Mouse (Mus musculus): Measurements from ENCODE around the gene Grik4. TPM values are rescaled to one million over a fixed set of nuclear protein-coding genes. Genes with fewer than 3 reads are reported as not detected.
A peak's percentile ranks its signal among the peaks of the same experiment; 100 is the strongest.

Gene Grik4
- polyA plus RNA-seq, 1 experiment from 2014 or later = 0.24 TPM

- Histone ChIP-seq H3K9me3 (replicated peaks; ENCODE audit: control insufficient read depth, low read length) (no peaks in the 10 kb centered on the region; the same call in 1 of the 2 replicates), H3K27me3 (ENCODE audit: control insufficient read depth, insufficient read depth, low read length) (no peaks in the 10 kb centered on the region), H3K4me1 (ENCODE audit: control insufficient read depth, insufficient read depth, low read length) (peaks cover 16% of the 10 kb centered on the region), H3K4me3 (ENCODE audit: low read length) (no peak overlapping the region), H3K9ac (ENCODE audit: low read length) (no peak overlapping the region), H3K4me2 (ENCODE audit: low read depth, low read length) (no peak overlapping the region), H3K27ac (ENCODE audit: low read length) (no peak overlapping the region), H3K36me3 (ENCODE audit: control insufficient read depth, insufficient read depth) (no peaks in the 10 kb centered on the region)
- ATAC-seq (replicated peaks; ENCODE audit: extremely low read depth, insufficient read depth, low FRiP score) = no peak
- WGBS = 42% methylated on average over 7 of the region's 7 CpGs
Measured at GRCm38 (mm10) chr9:42530221-42531152, 413.8 kb downstream of the Grik4 start.

- peak; percentile 45; the same call in 1 of the 2 replicates for ATAC-seq (replicated peaks; ENCODE audit: extremely low read depth, insufficient read depth, low FRiP score)
- Histone ChIP-seq H3K36me3 (ENCODE audit: control insufficient read depth, insufficient read depth) (no peaks in the 10 kb centered on the region), H3K4me1 (ENCODE audit: control insufficient read depth, insufficient read depth, low read length) (peaks cover 2% of the 10 kb centered on the region; the same call in 1 of the 2 replicates), H3K4me2 (ENCODE audit: low read depth, low read length) (peak overlapping the region; percentile 68), H3K4me3 (ENCODE audit: low read length) (peak overlapping the region; percentile 46), H3K9me3 (replicated peaks; ENCODE audit: control insufficient read depth, low read length) (no peaks in the 10 kb centered on the region; the same call in 1 of the 2 replicates), H3K9ac (ENCODE audit: low read length) (peak overlapping the region; percentile 55), H3K27ac (ENCODE audit: low read length) (no peak overlapping the region), H3K27me3 (ENCODE audit: control insufficient read depth, insufficient read depth, low read length) (peaks cover 29% of the 10 kb centered on the region)
- WGBS = 5% methylated on average over 36 of the region's 36 CpGs
Measured at GRCm38 (mm10) chr9:42520587-42521084, 423.7 kb downstream of the Grik4 start.

GRCm38 (mm10) chr9:42518163-42518562, 426.1 kb downstream of the Grik4 start:
- no peak for ATAC-seq (replicated peaks; ENCODE audit: extremely low read depth, insufficient read depth, low FRiP score)
- Histone ChIP-seq H3K27ac (ENCODE audit: low read length) (no peak overlapping the region), H3K27me3 (ENCODE audit: control insufficient read depth, insufficient read depth, low read length) (peaks cover 29% of the 10 kb centered on the region), H3K9ac (ENCODE audit: low read length) (no peak overlapping the region), H3K4me1 (ENCODE audit: control insufficient read depth, insufficient read depth, low read length) (peaks cover 2% of the 10 kb centered on the region; the same call in 1 of the 2 replicates), H3K36me3 (ENCODE audit: control insufficient read depth, insufficient read depth) (no peaks in the 10 kb centered on the region), H3K9me3 (replicated peaks; ENCODE audit: control insufficient read depth, low read length) (no peaks in the 10 kb centered on the region), H3K4me2 (ENCODE audit: low read depth, low read length) (no peak overlapping the region), H3K4me3 (ENCODE audit: low read length) (no peak overlapping the region)
- 67% methylated on average over 14 of the region's 14 CpGs for WGBS

- no peak overlapping the region for H3K4me3 ChIP-seq (ENCODE audit: low read length)
- ATAC-seq (replicated peaks; ENCODE audit: extremely low read depth, insufficient read depth, low FRiP score) = no peak
- H3K9ac ChIP-seq (ENCODE audit: low read length) = no peak overlapping the region
- H3K27ac ChIP-seq (ENCODE audit: low read length) = no peak overlapping the region
- no peaks in the 10 kb centered on the region for H3K27me3 ChIP-seq (ENCODE audit: control insufficient read depth, insufficient read depth, low read length)
- no peaks in the 10 kb centered on the region for H3K36me3 ChIP-seq (ENCODE audit: control insufficient read depth, insufficient read depth)
- no peaks in the 10 kb centered on the region for H3K4me1 ChIP-seq (ENCODE audit: control insufficient read depth, insufficient read depth, low read length)
- H3K9me3 ChIP-seq (replicated peaks; ENCODE audit: control insufficient read depth, low read length) = no peaks in the 10 kb centered on the region
- no peak overlapping the region for H3K4me2 ChIP-seq (ENCODE audit: low read depth, low read length)
- 74% methylated on average over 5 of the region's 5 CpGs for WGBS
Measured at GRCm38 (mm10) chr9:42513159-42513558, 431.1 kb downstream of the Grik4 start.

DNA sequence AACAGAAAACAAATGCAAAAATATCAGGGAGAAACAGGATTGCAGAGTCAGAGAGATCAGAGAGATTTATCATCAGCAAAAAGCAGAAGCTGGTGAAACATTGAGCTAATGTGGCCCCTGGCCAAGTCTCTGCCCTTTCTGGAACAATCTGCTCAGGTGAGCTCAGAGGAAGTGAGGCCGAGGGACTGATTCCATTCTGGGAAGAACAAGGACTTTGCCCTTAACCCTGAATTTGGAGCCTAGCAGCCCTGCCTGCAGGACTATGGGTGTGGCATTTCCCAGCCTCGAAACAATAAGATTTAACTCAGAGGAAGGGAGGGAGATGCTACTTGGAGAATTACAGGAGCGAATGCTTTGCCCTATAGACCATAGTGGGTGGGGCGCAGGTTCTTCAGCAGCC, 432.0 kb downstream of the Grik4 start:
- no peaks in the 10 kb centered on the region for H3K27me3 ChIP-seq (ENCODE audit: control insufficient read depth, insufficient read depth, low read length)
- H3K4me1 ChIP-seq (ENCODE audit: control insufficient read depth, insufficient read depth, low read length) = no peaks in the 10 kb centered on the region
- ATAC-seq (replicated peaks; ENCODE audit: extremely low read depth, insufficient read depth, low FRiP score) = no peak
- no peak overlapping the region for H3K27ac ChIP-seq (ENCODE audit: low read length)
- no peak overlapping the region for H3K4me3 ChIP-seq (ENCODE audit: low read length)
- no peak overlapping the region for H3K9ac ChIP-seq (ENCODE audit: low read length)
- H3K4me2 ChIP-seq (ENCODE audit: low read depth, low read length) = no peak overlapping the region
- no peaks in the 10 kb centered on the region for H3K9me3 ChIP-seq (replicated peaks; ENCODE audit: control insufficient read depth, low read length)
- H3K36me3 ChIP-seq (ENCODE audit: control insufficient read depth, insufficient read depth) = no peaks in the 10 kb centered on the region
- WGBS = 69% methylated on average over 4 of the region's 4 CpGs

DNA sequence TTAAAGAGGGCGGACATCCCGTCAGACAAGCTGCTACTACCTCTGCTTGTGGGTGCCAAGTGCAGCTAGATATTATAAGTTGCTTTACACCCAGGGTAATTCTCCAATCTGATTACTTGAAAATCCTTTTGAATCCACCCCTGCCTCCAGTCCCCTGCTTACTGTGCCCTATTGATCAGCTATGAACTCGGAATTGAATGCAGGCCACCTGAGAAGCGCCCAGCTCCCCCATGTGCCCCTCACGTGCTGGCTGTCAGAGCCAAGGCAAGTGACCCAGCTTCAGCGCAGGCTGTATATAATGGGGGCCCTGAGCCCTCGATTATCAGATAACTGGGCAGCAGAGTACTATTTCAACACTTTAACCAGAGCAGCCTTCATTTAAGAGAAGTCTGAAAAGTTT, 436.1 kb downstream of the Grik4 start:
- Histone ChIP-seq H3K4me1 (ENCODE audit: control insufficient read depth, insufficient read depth, low read length) (no peaks in the 10 kb centered on the region), H3K9ac (ENCODE audit: low read length) (no peak overlapping the region), H3K4me3 (ENCODE audit: low read length) (no peak overlapping the region), H3K27me3 (ENCODE audit: control insufficient read depth, insufficient read depth, low read length) (no peaks in the 10 kb centered on the region), H3K4me2 (ENCODE audit: low read depth, low read length) (no peak overlapping the region), H3K9me3 (replicated peaks; ENCODE audit: control insufficient read depth, low read length) (no peaks in the 10 kb centered on the region), H3K36me3 (ENCODE audit: control insufficient read depth, insufficient read depth) (no peaks in the 10 kb centered on the region), H3K27ac (ENCODE audit: low read length) (no peak overlapping the region)
- 71% methylated on average over 7 of the region's 7 CpGs for WGBS
- no peak for ATAC-seq (replicated peaks; ENCODE audit: extremely low read depth, insufficient read depth, low FRiP score)

GRCm38 (mm10) chr9:42507709-42508108, 436.6 kb downstream of the Grik4 start, which contains the start of gene Tbcel:
TSS of gene Tbcel (minus strand) at chr9:42507809.
- no peaks in the 10 kb centered on the region for H3K27me3 ChIP-seq (ENCODE audit: control insufficient read depth, insufficient read depth, low read length)
- H3K27ac ChIP-seq (ENCODE audit: low read length) = no peak within 1 kb of the TSS
- no peak within 1 kb of the TSS for H3K9ac ChIP-seq (ENCODE audit: low read length)
- H3K36me3 ChIP-seq (ENCODE audit: control insufficient read depth, insufficient read depth) = no peaks in the 10 kb centered on the region
- 74% methylated on average over 6 of the region's 6 CpGs for whole genome bisulfite sequencing
- H3K4me3 ChIP-seq (ENCODE audit: low read length) = no peak within 1 kb of the TSS
- H3K4me1 ChIP-seq (ENCODE audit: control insufficient read depth, insufficient read depth, low read length) = no peaks in the 10 kb centered on the region
- ATAC-seq (replicated peaks; ENCODE audit: extremely low read depth, insufficient read depth, low FRiP score) = no peak
- H3K9me3 ChIP-seq (replicated peaks; ENCODE audit: control insufficient read depth, low read length) = no peaks in the 10 kb centered on the region
- H3K4me2 ChIP-seq (ENCODE audit: low read depth, low read length) = no peak within 1 kb of the TSS

DNA sequence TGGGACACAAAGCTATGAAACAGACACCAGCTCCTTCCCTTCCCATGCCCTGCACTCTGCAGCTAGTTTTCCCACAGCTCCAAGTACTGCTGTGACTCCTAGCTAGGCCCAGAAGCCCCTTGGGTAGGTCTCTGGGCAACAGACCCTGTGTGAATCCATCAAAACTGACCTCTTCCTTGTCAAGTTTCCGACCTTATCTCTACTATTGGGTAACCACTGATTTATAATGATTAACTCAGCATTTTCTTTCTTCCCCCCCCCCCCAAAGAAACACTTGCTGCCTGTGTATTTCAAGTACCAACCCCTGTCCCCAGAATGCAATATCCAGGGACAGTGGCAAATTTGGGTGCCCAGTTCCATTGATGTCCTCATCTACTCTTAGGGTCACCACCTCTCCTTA, 437.3 kb downstream of the Grik4 start:
- H3K9ac ChIP-seq (ENCODE audit: low read length) = no peak overlapping the region
- no peak overlapping the region for H3K4me3 ChIP-seq (ENCODE audit: low read length)
- no peaks in the 10 kb centered on the region for H3K36me3 ChIP-seq (ENCODE audit: control insufficient read depth, insufficient read depth)
- H3K9me3 ChIP-seq (replicated peaks; ENCODE audit: control insufficient read depth, low read length) = no peaks in the 10 kb centered on the region
- no peak overlapping the region for H3K27ac ChIP-seq (ENCODE audit: low read length)
- 35% methylated on average over 1 of the region's 1 CpGs for whole genome bisulfite sequencing
- no peak for ATAC-seq (replicated peaks; ENCODE audit: extremely low read depth, insufficient read depth, low FRiP score)
- H3K4me2 ChIP-seq (ENCODE audit: low read depth, low read length) = no peak overlapping the region
- H3K4me1 ChIP-seq (ENCODE audit: control insufficient read depth, insufficient read depth, low read length) = no peaks in the 10 kb centered on the region
- no peaks in the 10 kb centered on the region for H3K27me3 ChIP-seq (ENCODE audit: control insufficient read depth, insufficient read depth, low read length)

GRCm38 (mm10) chr9:42504971-42505510, 439.3 kb downstream of the Grik4 start:
- Histone ChIP-seq H3K9me3 (replicated peaks; ENCODE audit: control insufficient read depth, low read length) (no peaks in the 10 kb centered on the region), H3K4me3 (ENCODE audit: low read length) (no peak overlapping the region), H3K9ac (ENCODE audit: low read length) (no peak overlapping the region), H3K4me2 (ENCODE audit: low read depth, low read length) (no peak overlapping the region), H3K27me3 (ENCODE audit: control insufficient read depth, insufficient read depth, low read length) (0 out of 2 replicates have a peak, but pooled peaks cover 2% of the 10 kb centered on the region), H3K4me1 (ENCODE audit: control insufficient read depth, insufficient read depth, low read length) (no peaks in the 10 kb centered on the region), H3K36me3 (ENCODE audit: control insufficient read depth, insufficient read depth) (no peaks in the 10 kb centered on the region), H3K27ac (ENCODE audit: low read length) (no peak overlapping the region)
- ATAC-seq (replicated peaks; ENCODE audit: extremely low read depth, insufficient read depth, low FRiP score) = no peak
- WGBS = 75% methylated on average over 3 of the region's 3 CpGs
